9 mouse cellular contexts compared by ENCODE assay signal in genomic region chr19:11418865-11419264, GRCm38 (mm10). TPM values are rescaled to one million over a fixed set of nuclear protein-coding genes. Genes with fewer than 3 reads are reported as not detected.
DNase-seq lines count a peak whose midpoint lies in the region; ATAC-seq lines count a peak whose summit lies in the region.
"Had no signal": no experiment of that assay in that cellular context is flagged by ENCODE, and none has a peak within 500 bp of the region (broad histone marks: within the 10 kb centered on the region; RNA-seq: fewer than 3 reads in every experiment).

No protein-coding gene starts in this region.

- DNase-seq in induced T-regulatory cell, adult 2 months (ENCODE audit: low read depth): peak; percentile 52
- peak; percentile 22 for DNase-seq in naive thymus-derived CD4-positive, alpha-beta T cell, adult 2 months (ENCODE audit: low read depth)

- peak; percentile 80 for ATAC-seq in CD4-positive, CD25-positive, alpha-beta regulatory T cell, adult 4 months
- peak; percentile 73 for ATAC-seq in activated CD4-positive, CD25-positive, alpha-beta regulatory T cell, adult 4 months
- peak; percentile 83 for ATAC-seq in inflammation-experienced regulatory T-cells, adult 6 months

RNA-seq across cellular contexts. Expression of gene Ms4a4c, which starts 14.3 kb away (rescaled TPM):
- 10 to 100 TPM; 61.4 to 84.8 TPM for polyA plus RNA-seq in CD4-positive, CD25-positive, alpha-beta regulatory T cell, adult 4 months (2017; shearing (Covaris generic))
- polyA plus RNA-seq in activated CD4-positive, CD25-positive, alpha-beta regulatory T cell, adult 4 months (2017; shearing (Covaris generic)): 10 to 100 TPM; 51.6 to 56.7 TPM
- 10 to 100 TPM; 37.0 to 78.1 (median 53.9) TPM for polyA plus RNA-seq in inflammation-experienced regulatory T-cells, adult 6 months (2017; shearing (Covaris generic))
- polyA plus RNA-seq: C2C12, G1E, Patski had no signal

RNA-seq across cellular contexts. Expression of gene Ms4a4b, which starts 24.5 kb away (rescaled TPM):
- polyA plus RNA-seq in CD4-positive, CD25-positive, alpha-beta regulatory T cell, adult 4 months (2017; shearing (Covaris generic)): 1,000 to 10,000 TPM; 2,426 to 2,599 TPM
- polyA plus RNA-seq in activated CD4-positive, CD25-positive, alpha-beta regulatory T cell, adult 4 months (2017; shearing (Covaris generic)): 1,000 to 10,000 TPM; 2,094 to 2,461 TPM
- polyA plus RNA-seq in inflammation-experienced regulatory T-cells, adult 6 months (2017; shearing (Covaris generic)): 1,000 to 10,000 TPM; 2,395 to 2,899 (median 2,705) TPM
- polyA plus RNA-seq: brain, embryonic 14.5 days; C2C12; G1E had no signal

RNA-seq across cellular contexts. Expression of gene Ms4a4a, which starts 43.5 kb away (rescaled TPM):
- 1 to 10 TPM in 1 of 2 experiments, under 1 TPM in 1; 0.84 to 1.8 TPM for polyA plus RNA-seq in CD4-positive, CD25-positive, alpha-beta regulatory T cell, adult 4 months (2017; shearing (Covaris generic))
- 1 to 10 TPM in 1 of 2 experiments, not detected in 1; 1.3 TPM for polyA plus RNA-seq in activated CD4-positive, CD25-positive, alpha-beta regulatory T cell, adult 4 months (2017; shearing (Covaris generic))
- 1 to 10 TPM in 2 of 3 experiments, not detected in 1; 1.2 to 3.9 TPM for polyA plus RNA-seq in inflammation-experienced regulatory T-cells, adult 6 months (2017; shearing (Covaris generic))
- polyA plus RNA-seq: C2C12, G1E, Patski had no signal

RNA-seq across cellular contexts. Expression of gene Ms4a6c, which starts 50.3 kb away (rescaled TPM):
- polyA plus RNA-seq in CD4-positive, CD25-positive, alpha-beta regulatory T cell, adult 4 months (2017; shearing (Covaris generic)): 10 to 100 TPM; 13.4 to 20.1 TPM
- polyA plus RNA-seq in activated CD4-positive, CD25-positive, alpha-beta regulatory T cell, adult 4 months (2017; shearing (Covaris generic)): 10 to 100 TPM; 12.5 to 13.3 TPM
- polyA plus RNA-seq in inflammation-experienced regulatory T-cells, adult 6 months (2017; shearing (Covaris generic)): 10 to 100 TPM; 17.0 to 36.7 (median 21.0) TPM
- polyA plus RNA-seq: C2C12, Patski had no signal

Comparison
In these comparisons a context has a peak if more than half of its experiments do, and no peak if none do; other contexts are left out.
1. Peak in every context shown above with its lines: DNase-seq and ATAC-seq.